Mouse (Mus musculus) thymus, adult 2 months (tissue): ENCODE measurements around the gene Adgrv1. TPM values are rescaled to one million over a fixed set of nuclear protein-coding genes. Genes with fewer than 3 reads are reported as not detected.

Source experiments
- DNase-seq: peaks from one replicate; pipeline ENCODE4 v3.0.0; 2021
- H3K27ac ChIP-seq: fragments of 200-500 bp; 2 replicates; pipeline ENCODE4 v1.5.1; 2012; ENCODE audit warnings: low read length, control low read depth; ENCODE audit not compliant: control insufficient read depth, insufficient read depth
- H3K27me3 ChIP-seq: fragments of 200-500 bp; 2 replicates; pipeline ENCODE4 v1.6.1; 2012; ENCODE audit warnings: mild to moderate bottlenecking, low read length, moderate library complexity, mixed read lengths; ENCODE audit not compliant: control insufficient read depth, insufficient read depth
- H3K36me3 ChIP-seq: fragments of 200-500 bp; 2 replicates; pipeline ENCODE4 v1.6.1; 2012; ENCODE audit warnings: mild to moderate bottlenecking, low read length, moderate library complexity; ENCODE audit not compliant: control insufficient read depth, insufficient read depth
- H3K4me1 ChIP-seq: fragments of 200-500 bp; replicated peaks from 2 replicates; pipeline ENCODE4 v1.6.1; 2012; ENCODE audit warnings: low read length; ENCODE audit not compliant: control insufficient read depth, insufficient read depth
- H3K4me3 ChIP-seq: fragments of 200-500 bp; 2 replicates; pipeline ENCODE4 v1.5.1; 2012; ENCODE audit warnings: mild to moderate bottlenecking, low read length, control low read depth, moderate library complexity; ENCODE audit not compliant: control insufficient read depth, insufficient read depth
- CTCF ChIP-seq: fragments of 200-500 bp; IDR thresholded peaks from 2 replicates; pipeline ENCODE4 v1.5.1; 2012; ENCODE audit warnings: mild to moderate bottlenecking, control low read depth, low read length, moderate library complexity, borderline replicate concordance; ENCODE audit not compliant: control insufficient read depth, poor library complexity, insufficient read depth; ENCODE audit errors: extremely low read depth
- POLR2A ChIP-seq: fragments of 200-500 bp; IDR thresholded peaks from 2 replicates; pipeline ENCODE4 v1.6.1; 2012; ENCODE audit warnings: mild to moderate bottlenecking, low read length, control low read depth, moderate library complexity; ENCODE audit not compliant: control insufficient read depth, poor library complexity, insufficient read depth; ENCODE audit errors: extremely low read depth
- WGBS: fragments of 180-500 bp; shearing (Covaris S2); methylation state at CpG from one replicate; pipeline ENCODE4 v1.1.7; 2018; 5-methylcytosine and 5-hydroxymethylcytosine counted together
- polyA plus RNA-seq: library from polyadenylated mRNA; depleted of rRNA; stranded (reverse); fragments of >200 nt; gene quantifications from 2 replicates; pipeline ENCODE4 v1.2.3, GENCODE M21; 2012

Adgrv1 gene
- polyA plus RNA-seq, 1 experiment = 0.27 TPM

- no peak overlapping the region for H3K4me3 ChIP-seq
- H3K27me3 ChIP-seq = no peaks in the 10 kb centered on the region
- no peaks in the 10 kb centered on the region for H3K36me3 ChIP-seq
- DNase-seq = no peak
- 98% methylated on average over 3 of the region's 3 CpGs for whole genome bisulfite sequencing
- no peaks in the 10 kb centered on the region for H3K4me1 ChIP-seq
- TF ChIP-seq CTCF (no peak), POLR2A (no peak)
- no peak overlapping the region for H3K27ac ChIP-seq
These were observed 230.1 kb downstream of the Adgrv1 start for GRCm38 (mm10) chr13:81402826-81403225.

GRCm38 (mm10) chr13:81402191-81402590 is 230.8 kb downstream of the Adgrv1 start:
- TF ChIP-seq CTCF (no peak), POLR2A (no peak)
- H3K27ac ChIP-seq = no peak overlapping the region
- no peaks in the 10 kb centered on the region for H3K4me1 ChIP-seq
- 93% methylated on average over 2 of the region's 2 CpGs for whole genome bisulfite sequencing
- no peaks in the 10 kb centered on the region for H3K36me3 ChIP-seq
- H3K27me3 ChIP-seq = no peaks in the 10 kb centered on the region
- no peak overlapping the region for H3K4me3 ChIP-seq
- DNase-seq = no peak

- WGBS = 96% methylated on average over 1 of the region's 1 CpGs
These were observed 231.2 kb downstream of the Adgrv1 start for GRCm38 (mm10) chr13:81401742-81402141.

GRCm38 (mm10) chr13:81385597-81386362 is 247.2 kb downstream of the Adgrv1 start:
- no peak for TF ChIP-seq CTCF
- no peak overlapping the region for H3K4me3 ChIP-seq
- DNase-seq = no peak
- H3K27ac ChIP-seq = no peak overlapping the region
- H3K27me3 ChIP-seq = no peaks in the 10 kb centered on the region
- H3K4me1 ChIP-seq = no peaks in the 10 kb centered on the region
- WGBS = 75% methylated on average over 4 of the region's 4 CpGs
- no peaks in the 10 kb centered on the region for H3K36me3 ChIP-seq

More at GRCm38 (mm10) chr13:81401742-81402141, 231.2 kb downstream of the Adgrv1 start:
- Histone ChIP-seq H3K36me3 (no peaks in the 10 kb centered on the region), H3K27me3 (no peaks in the 10 kb centered on the region), H3K27ac (no peak overlapping the region), H3K4me1 (no peaks in the 10 kb centered on the region), H3K4me3 (no peak overlapping the region)
- no peak for DNase-seq
- TF ChIP-seq CTCF (no peak), POLR2A (no peak)

GRCm38 (mm10) chr13:81381835-81382234 is 251.1 kb downstream of the Adgrv1 start:
- no peak for TF ChIP-seq POLR2A
- no peak for TF ChIP-seq CTCF
- H3K27ac ChIP-seq = no peak overlapping the region

GRCm38 (mm10) chr13:81370801-81371456 is 262.0 kb downstream of the Adgrv1 start:
- no peak for DNase-seq
- Histone ChIP-seq H3K36me3 (no peaks in the 10 kb centered on the region), H3K4me3 (no peak overlapping the region), H3K4me1 (no peaks in the 10 kb centered on the region), H3K27ac (no peak overlapping the region), H3K27me3 (no peaks in the 10 kb centered on the region)
- TF ChIP-seq POLR2A = no peak
- no peak for TF ChIP-seq CTCF
- 78% methylated on average over 5 of the region's 5 CpGs for WGBS

More at GRCm38 (mm10) chr13:81381835-81382234, 251.1 kb downstream of the Adgrv1 start:
- H3K36me3 ChIP-seq = no peaks in the 10 kb centered on the region
- H3K4me1 ChIP-seq = no peaks in the 10 kb centered on the region
- 91% methylated on average over 4 of the region's 4 CpGs for WGBS
- no peak for DNase-seq
- no peak overlapping the region for H3K4me3 ChIP-seq
- H3K27me3 ChIP-seq = no peaks in the 10 kb centered on the region
